Mouse (Mus musculus) WW6 (cell line): ENCODE data around the gene Tex26.

Source experiments
- DNase-seq: peaks from one replicate; pipeline ENCODE4 v3.0.0-alpha.2; 2013; ENCODE audit warnings: low read depth, low spot score

The Tex26 gene

GRCm38 (mm10) chr5:149488360-149489021 is 49.0 kb downstream of the Tex26 start:
- DNase-seq, result no peak

- DNase-seq, result no peak
Measured at GRCm38 (mm10) chr5:149489136-149489535, 49.7 kb downstream of the Tex26 start.

GRCm38 (mm10) chr5:149490275-149490674 is 50.8 kb downstream of the Tex26 start:
- DNase-seq, result no peak

- DNase-seq, result no peak
Measured at GRCm38 (mm10) chr5:149495655-149496054, 56.2 kb downstream of the Tex26 start.

- DNase-seq, result no peak
Measured at GRCm38 (mm10) chr5:149496401-149497066, 57.1 kb downstream of the Tex26 start.

GRCm38 (mm10) chr5:149499936-149500335 is 60.5 kb downstream of the Tex26 start:
- no peak for DNase-seq

GRCm38 (mm10) chr5:149503423-149504175 is 64.1 kb downstream of the Tex26 start:
- DNase-seq, result no peak

GRCm38 (mm10) chr5:149504985-149505384 is 65.5 kb downstream of the Tex26 start:
- DNase-seq, result no peak

- no peak for DNase-seq
Measured at GRCm38 (mm10) chr5:149506033-149506432, 66.6 kb downstream of the Tex26 start.

GRCm38 (mm10) chr5:149508094-149509029 is 68.9 kb downstream of the Tex26 start:
- DNase-seq, result no peak

GRCm38 (mm10) chr5:149510323-149510722 is 70.9 kb downstream of the Tex26 start:
- no peak for DNase-seq

- no peak for DNase-seq
Measured at GRCm38 (mm10) chr5:149512695-149513094, 73.2 kb downstream of the Tex26 start.

GRCm38 (mm10) chr5:149513438-149514086 is 74.1 kb downstream of the Tex26 start:
- no peak for DNase-seq

GRCm38 (mm10) chr5:149514087-149514671 is 74.7 kb downstream of the Tex26 start:
- DNase-seq, result no peak

- DNase-seq, result no peak
Measured at GRCm38 (mm10) chr5:149514890-149515289, 75.4 kb downstream of the Tex26 start.

- no peak for DNase-seq
Measured at GRCm38 (mm10) chr5:149517116-149517515, 77.7 kb downstream of the Tex26 start.
